Mouse (Mus musculus): ENCODE results near the gene Gm37240.

Gene Gm37240

GRCm38 (mm10) chr3:84955011-84955775 is 932.1 kb downstream of the Gm37240 start:
- DNase-seq (ENCODE audit: extremely low spot score) = no peak

- no peak for DNase-seq (ENCODE audit: extremely low spot score)
Measured at GRCm38 (mm10) chr3:84952585-84953187, 934.6 kb downstream of the Gm37240 start.

DNA sequence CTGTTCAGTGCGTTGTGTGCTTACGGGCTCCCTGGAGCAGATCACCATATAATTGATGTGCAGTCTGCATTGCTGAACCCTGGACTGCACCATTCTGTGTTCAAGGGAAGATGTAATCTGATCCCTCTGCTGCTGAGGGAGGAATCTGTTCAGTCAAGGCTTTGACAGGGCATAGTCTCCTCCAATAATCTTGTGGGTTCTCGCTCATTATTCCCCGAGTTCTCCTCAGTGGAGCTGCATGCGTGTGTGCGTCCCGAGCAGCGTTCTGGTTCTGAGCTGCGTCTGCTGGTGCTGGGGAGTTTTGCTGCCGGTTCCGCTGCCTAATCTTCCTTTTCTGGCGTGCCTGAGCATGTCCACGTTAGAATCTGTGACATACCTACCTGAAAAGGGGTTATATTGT is 935.2 kb downstream of the Gm37240 start:
- DNase-seq (ENCODE audit: extremely low spot score) = peak; percentile 80

- DNase-seq (ENCODE audit: extremely low spot score) = no peak
Measured at GRCm38 (mm10) chr3:84951698-84952097, 935.6 kb downstream of the Gm37240 start.

- no peak for DNase-seq (ENCODE audit: extremely low spot score)
Measured at GRCm38 (mm10) chr3:84949387-84949786, 937.9 kb downstream of the Gm37240 start.

DNA sequence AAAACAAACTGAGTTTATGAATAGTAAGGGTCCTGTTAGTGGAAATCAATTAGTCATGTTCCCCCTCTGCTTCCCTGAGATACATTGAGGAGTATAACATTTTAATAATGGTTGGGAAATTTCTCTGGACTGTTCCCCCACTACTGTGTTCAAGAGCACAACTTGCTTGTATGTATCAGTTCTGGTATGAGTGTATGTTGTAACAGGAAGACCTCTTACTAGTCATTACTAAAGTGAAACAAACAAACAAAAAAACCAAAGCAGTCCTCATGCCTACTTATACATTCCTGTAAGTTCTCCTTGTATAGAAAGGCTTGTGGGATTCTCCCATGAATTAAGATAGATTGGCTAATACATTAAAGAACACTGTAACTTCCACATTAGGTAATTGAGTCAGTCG is 940.9 kb downstream of the Gm37240 start:
- no peak for DNase-seq (ENCODE audit: extremely low spot score)

DNA sequence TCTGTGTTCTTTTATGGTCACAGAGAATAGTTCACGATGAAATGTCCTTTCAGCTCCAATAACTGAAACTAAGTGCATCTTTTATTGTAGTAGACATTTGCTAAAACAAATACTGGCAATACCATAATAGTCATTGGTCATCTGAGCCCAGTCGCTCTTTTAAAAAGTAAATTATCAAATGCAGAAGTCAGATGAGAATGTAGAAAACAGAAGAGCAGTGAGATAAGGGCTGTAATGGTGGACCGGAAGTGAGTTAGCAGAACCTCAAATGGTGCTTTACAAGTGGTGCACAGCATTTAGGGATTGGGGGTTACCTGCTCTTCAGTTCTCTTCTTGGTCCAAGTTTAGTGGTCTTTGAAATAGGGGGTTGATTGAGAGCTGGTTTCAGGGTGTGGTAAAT is 942.4 kb downstream of the Gm37240 start:
- no peak for DNase-seq (ENCODE audit: extremely low spot score)

- no peak for DNase-seq (ENCODE audit: extremely low spot score)
Measured at GRCm38 (mm10) chr3:84937360-84938355, 949.7 kb downstream of the Gm37240 start.

GRCm38 (mm10) chr3:84936956-84937355 is 950.4 kb downstream of the Gm37240 start:
- DNase-seq (ENCODE audit: extremely low spot score) = no peak

DNA sequence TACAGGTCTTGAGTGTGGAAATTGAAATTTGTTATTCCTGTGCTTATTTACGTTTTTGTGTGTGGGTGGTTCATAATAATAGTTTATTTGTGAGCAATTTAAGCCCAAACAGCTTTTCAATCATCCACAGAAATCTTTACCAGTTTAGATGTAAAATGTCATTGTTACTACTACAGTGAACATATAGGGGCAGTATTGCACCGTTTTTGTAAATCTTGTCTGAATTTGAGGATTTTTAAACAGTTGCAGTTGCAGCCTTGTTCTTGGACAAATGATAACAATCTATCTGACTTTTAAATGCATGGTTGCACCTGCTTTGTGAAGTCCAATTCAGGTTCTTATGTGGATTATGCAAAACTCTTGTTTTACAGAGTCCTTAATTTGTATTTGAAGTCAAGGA is 951.1 kb downstream of the Gm37240 start:
- no peak for DNase-seq (ENCODE audit: extremely low spot score)

DNA sequence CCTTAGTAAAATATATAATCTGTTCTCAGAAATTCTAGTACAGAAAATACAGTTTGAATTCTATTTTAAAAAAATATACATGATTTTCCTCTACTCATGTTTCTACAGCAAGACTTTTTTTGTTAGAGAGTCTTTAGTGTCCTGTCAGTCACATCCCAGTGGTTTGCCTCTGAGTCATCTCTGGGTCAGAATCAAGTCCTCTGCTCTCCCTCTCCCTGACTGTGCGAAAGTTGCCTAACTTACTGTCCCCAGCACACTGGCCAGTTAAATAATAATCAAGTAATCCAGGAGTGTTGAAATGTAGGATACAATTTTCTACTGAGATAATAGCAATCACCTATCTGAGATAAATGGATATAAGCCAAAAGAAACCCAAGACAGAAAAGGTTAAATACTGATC is 951.6 kb downstream of the Gm37240 start:
- DNase-seq (ENCODE audit: extremely low spot score) = no peak

DNA sequence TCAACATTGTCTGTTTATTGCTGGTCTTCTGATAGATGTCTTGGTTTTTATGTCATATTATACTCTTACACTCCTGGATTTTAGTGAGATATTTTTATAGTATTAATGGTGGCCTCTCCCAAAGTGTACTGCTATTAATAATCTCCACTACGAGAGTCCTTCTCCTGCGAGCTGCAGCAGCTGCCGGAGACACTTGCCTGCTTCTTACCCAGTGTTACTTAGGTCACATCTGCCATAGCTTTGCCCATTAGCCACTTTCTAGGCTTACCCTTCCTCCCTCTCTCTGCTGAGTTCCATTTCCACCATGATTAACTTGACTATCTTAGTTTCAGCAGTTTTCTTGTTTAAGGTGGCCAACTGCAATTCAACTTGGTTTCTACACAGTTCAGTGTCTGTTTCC is 956.6 kb downstream of the Gm37240 start:
- DNase-seq (ENCODE audit: extremely low spot score) = no peak

DNA sequence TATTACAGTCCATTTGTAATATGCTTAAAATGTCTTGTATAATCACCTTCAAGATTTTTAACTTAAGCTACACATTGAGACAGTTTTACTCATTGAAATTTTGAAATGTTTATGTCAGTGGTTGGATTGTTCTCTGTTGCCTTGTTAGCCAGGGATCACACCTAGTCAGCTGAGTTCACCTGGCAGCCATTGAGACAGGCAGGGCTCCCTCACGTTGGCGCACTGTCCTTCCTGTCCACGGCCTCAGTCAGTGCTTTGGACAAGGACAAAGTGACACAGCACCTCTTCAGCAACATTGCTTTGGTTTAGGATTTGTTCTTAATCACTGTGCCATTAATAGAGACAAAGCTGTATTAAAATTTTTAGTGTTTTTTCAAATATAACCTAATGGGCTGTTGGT is 958.1 kb downstream of the Gm37240 start:
- DNase-seq (ENCODE audit: extremely low spot score) = no peak

GRCm38 (mm10) chr3:84927901-84928300 is 959.4 kb downstream of the Gm37240 start:
- DNase-seq (ENCODE audit: extremely low spot score) = no peak

- no peak for DNase-seq (ENCODE audit: extremely low spot score)
Measured at GRCm38 (mm10) chr3:84927168-84927794, 960.0 kb downstream of the Gm37240 start.

DNA sequence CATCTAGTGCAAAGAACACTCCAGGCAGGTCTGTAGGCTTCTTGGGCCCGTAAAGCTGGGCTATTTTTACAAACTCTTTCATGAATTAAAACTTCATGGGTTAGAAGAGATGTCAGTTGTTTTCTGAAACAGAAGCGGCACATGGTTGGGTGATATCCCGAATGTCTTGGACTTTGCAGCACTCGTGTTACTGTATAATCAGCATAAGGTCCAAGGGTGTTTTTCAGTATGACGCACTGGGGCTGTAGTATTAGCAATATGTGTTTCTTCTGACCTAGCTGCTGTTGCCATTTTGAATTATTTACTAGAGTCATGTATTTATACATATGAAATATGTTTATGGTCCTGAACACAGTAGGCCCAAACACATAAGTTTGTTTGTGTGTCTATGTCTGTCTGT is 961.2 kb downstream of the Gm37240 start:
- no peak for DNase-seq (ENCODE audit: extremely low spot score)

GRCm38 (mm10) chr3:84925229-84925628 is 962.1 kb downstream of the Gm37240 start:
- no peak for DNase-seq (ENCODE audit: extremely low spot score)

DNA sequence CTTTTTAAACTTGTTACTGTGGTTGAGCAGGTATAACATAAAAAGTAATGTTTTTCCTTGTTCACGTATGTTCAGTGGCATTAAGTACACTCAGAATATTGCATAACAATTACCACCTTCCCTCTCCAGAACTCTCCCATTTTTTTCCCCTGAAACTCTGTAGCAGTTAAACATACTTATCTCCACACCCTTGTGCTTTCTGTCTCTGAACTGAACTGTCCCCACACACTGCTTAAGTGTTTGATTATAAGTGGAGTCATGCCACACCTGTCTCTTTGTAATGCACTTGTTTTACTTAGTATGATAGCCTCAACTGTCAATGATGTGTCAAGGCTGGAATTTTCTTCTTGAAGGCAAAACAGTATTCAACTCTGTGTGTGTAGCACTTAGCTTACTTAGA is 963.6 kb downstream of the Gm37240 start:
- DNase-seq (ENCODE audit: extremely low spot score) = no peak

- no peak for DNase-seq (ENCODE audit: extremely low spot score)
Measured at GRCm38 (mm10) chr3:84923256-84923655, 964.1 kb downstream of the Gm37240 start.

DNA sequence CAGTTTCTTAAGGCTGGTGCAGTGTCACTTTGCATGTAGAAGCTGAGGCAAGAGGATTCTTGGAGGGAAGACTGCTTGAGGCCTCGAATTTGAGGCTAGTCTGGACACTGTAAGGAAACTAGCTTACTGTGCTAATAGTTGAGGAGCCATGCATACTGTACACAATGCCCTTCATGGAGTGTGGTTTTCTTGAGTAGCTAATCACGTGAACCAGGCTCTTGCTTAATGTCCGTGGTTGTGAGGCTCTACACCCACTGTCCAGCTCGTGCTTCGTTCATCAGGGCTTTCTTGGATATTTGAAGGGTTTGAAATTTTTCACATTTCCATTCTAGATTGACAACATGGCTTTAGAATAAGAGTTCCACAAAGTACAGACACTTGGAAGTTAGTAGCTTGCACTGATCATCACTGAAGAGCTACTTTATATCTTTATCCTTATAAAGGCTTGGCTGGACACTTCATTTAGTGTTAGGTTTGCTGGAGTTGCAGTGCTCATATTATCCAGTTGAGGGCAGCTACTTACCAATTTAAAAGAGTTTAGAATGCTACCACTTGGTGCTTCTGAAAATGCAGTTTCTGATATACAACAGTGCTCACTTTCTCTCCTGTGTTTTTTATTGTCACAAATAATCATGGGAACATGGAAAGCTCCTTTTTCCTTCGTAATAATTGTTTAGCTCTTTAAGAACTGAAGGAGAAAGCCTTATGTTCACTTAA is 965.5 kb downstream of the Gm37240 start:
- peak; percentile 14 for DNase-seq (ENCODE audit: extremely low spot score)
